Mouse (Mus musculus) cerebellum, adult 18-20 months (tissue): ENCODE measurements at regions not wholly inside any gene's neighbourhood (a gene's known extent, or its start where the extent isn't known, plus 50 kb on each side); places are given as distances from the start of the nearest gene placed in this dataset.

Experiments
- DNase-seq, 2 experiments: peaks; one replicate each; pipeline ENCODE4 v3.0.0; 2021

- DNase-seq, result no peak
These were observed 53.8 kb upstream of the Usp46 start for GRCm38 (mm10) chr5:74121861-74122630.

- peak; percentile 54 to 67 for DNase-seq
These were observed 58.0 kb upstream of the Usp46 start for GRCm38 (mm10) chr5:74126015-74126896.

- no peak for DNase-seq
These were observed 59.3 kb upstream of the Usp46 start for GRCm38 (mm10) chr5:74127518-74127917.

- DNase-seq, result no peak
These were observed 61.4 kb upstream of the Usp46 start for GRCm38 (mm10) chr5:74129636-74130035.

DNA sequence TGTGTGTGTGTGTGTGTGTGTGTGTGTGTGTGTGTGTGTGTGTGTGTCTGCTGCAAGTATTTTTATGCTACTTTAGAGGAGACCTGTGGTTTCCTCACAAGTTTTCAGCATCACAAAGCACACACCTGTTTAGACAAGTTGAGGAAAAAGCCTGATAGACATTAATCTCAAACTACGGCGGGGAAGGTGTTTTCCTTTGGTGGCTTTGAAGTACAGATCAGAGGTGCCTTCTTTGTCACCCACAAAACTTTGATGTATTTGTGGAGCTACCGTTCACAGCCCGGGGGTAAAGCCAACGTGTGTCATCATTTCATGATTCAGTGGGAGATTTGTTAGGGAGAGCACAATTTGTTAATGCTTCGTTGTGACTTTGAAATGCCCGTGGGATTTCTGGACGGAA lies 62.4 kb upstream of the Rasl11b start:
- DNase-seq, result no peak

DNA sequence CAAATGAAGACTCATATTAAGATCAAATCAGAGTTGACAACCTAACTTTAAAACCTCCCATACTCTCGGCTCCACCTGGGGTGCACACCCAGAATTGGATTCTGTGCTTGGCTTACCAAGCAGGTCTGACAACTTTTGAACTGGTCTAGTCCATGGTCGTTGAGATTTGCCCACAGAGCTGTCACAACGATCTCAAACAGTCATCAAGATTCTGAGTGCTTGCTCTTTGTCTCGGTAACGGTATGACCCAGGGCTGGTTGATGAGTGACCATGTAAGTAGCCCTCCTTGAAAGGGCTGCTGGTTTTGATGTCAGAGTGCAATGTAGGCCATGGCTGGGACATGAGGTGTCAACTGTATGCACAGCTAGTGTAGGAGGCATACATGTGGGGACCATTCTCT lies 58.7 kb upstream of the Rasl11b start:
- no peak for DNase-seq

GRCm38 (mm10) chr5:74136868-74137439 lies 58.1 kb upstream of the Rasl11b start:
- DNase-seq, result no peak

DNA sequence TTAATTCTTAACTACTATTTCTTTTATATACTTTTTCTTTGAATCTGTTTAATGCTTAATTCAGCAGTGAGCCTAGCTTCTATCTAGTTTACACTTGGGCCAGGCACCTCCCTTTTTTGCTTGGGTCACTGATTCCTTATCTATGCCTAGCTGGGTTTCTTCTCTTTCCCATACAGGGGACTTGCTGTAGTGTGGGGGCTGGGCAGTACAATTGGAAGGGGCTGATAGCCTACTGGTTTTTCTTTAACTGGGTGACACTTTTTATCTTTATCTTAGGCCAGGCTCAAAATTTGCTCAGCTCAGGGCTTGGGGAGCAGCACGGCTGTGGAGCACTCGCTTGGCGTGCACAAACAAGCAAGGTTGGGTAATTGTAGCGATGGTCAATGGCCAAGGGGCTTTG lies 51.1 kb upstream of the Rasl11b start:
- DNase-seq, result no peak

- DNase-seq, result no peak
These were observed 50.3 kb upstream of the Rasl11b start for GRCm38 (mm10) chr5:74144765-74145164.
